Mouse (Mus musculus) effector memory CD4-positive, alpha-beta T cell, adult 5 months (primary cell): Measurements from ENCODE around the gene Als2cr12. TPM values are rescaled to one million over a fixed set of nuclear protein-coding genes. Genes with fewer than 3 reads are reported as not detected.

Experiments
- polyA plus RNA-seq: library from polyadenylated mRNA; unstranded; fragments of 100-300 nt; shearing (Covaris generic); gene quantifications from one replicate; pipeline ENCODE4 v1.2.1, GENCODE M21; 2017

The Als2cr12 gene
- polyA plus RNA-seq, result not detected

DNA sequence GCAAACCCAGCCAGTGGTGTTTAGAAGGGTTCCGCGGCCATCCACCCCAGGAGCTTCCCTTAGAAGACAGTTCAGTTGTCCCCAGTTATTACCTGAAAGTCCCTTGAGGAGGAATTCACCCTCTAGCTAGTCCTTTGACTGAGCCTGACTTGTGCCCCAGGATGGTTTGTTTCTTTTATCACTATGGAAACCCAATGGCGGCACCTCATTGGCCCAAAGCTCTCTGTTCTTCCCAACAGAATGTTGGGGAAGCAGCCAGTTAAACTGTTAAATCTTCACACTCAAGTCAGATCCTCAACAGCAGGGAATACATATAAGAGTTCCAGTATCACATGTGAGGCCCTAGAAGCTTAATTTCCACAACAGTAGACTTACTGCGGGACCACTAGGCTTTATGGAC, at the start of gene Als2cr12:
TSS of gene Als2cr12 (minus strand) at position 180 of the 400 bp plus-strand sequence.

DNA sequence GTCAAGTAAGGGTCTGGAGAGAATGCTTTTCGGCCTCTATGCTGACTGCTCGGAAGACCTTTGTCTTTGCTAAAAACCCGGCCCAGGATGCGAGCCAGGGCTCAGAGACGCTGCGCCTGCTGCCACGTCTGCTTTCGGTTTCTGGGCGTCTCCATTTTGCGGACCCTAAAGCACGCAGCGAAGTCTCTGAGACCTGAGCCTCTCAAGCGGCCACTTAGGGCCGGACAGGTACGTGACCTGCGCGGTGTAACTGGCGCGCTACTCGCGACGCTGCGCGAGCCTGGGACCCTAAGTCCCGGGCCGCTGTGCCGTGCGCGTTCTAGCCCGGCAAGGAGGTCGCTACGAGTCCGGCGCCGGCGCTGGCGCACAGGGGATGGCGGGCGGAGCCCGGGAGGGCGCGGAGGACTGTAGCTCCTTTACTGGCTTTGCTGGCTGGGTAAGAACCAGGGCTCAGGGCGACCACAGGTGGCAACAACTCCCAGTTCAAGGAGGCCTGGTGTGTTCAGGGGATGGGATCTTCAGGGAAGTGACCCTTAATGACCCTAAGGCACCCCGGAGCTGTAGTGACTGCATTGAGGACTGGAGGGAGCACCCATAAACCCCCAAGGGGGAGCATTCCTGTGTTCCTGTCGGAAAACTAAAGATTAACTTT, 15.7 kb upstream of the Als2cr12 start, which contains the start of gene Cflar:
TSS of gene Cflar (plus strand) at position 144 of the 652 bp plus-strand sequence.

Other genes with a start within 250 kb of the Als2cr12 start
- gene Orc2, start 190.9 kb downstream of the Als2cr12 start, polyA plus RNA-seq, result 28.5 TPM
- gene Fam126b, start 109.7 kb downstream of the Als2cr12 start, polyA plus RNA-seq, result 8.3 TPM
- gene Ndufb3, start 109.6 kb downstream of the Als2cr12 start, polyA plus RNA-seq, result 66.2 TPM
- 112 TPM for gene Cflar, start 15.5 kb upstream of the Als2cr12 start, polyA plus RNA-seq
- gene Casp8, start 99.4 kb upstream of the Als2cr12 start, polyA plus RNA-seq, result 85.4 TPM